Mouse (Mus musculus) MN1 (cell line): ENCODE data around the gene Supt5.

Experiments
- DNase-seq: peaks from one replicate; pipeline ENCODE4 v3.0.0-alpha.2; 2016; ENCODE audit warnings: low spot score

Supt5 gene

DNA sequence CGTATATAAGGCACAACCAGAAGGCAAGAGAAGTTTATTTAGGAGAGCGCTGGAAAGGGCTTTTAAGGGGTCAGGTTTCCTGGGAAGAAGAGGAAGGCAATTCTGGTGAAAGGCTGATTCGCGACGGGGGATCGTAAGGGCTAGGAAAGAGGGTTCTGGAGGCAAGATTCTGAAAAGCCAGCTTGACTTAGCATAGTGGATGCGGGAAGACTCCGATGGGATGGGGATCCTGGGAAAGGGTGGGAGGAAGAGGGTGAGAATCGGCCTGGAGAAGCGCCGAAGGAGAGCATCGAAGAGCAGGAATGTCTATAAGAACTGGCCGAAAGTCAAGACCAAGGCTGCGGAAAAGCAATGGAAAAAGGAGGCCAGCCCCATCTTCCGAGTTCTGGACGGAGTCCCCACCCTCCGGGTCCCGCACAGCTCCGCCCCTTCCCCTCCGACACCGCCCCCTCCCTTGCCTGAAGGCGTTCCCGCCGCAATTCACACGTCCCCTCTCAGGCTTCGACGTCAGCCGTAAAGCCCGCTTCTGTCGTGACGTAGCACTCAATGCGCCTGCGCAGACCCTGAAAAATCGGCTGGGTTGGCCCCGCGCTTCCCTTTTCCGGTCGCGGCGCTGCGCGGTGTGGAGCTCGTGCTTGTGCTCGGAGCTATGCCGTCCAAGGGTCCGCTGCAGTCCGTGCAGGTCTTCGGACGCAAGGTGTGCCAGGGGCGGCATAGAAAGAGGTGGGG lies 11.8 kb upstream of the Supt5 start, which contains the start of gene Rps16:
TSS of gene Rps16 (plus strand) at position 498 of the 729 bp plus-strand sequence.
- DNase-seq: peak; percentile 97

DNA sequence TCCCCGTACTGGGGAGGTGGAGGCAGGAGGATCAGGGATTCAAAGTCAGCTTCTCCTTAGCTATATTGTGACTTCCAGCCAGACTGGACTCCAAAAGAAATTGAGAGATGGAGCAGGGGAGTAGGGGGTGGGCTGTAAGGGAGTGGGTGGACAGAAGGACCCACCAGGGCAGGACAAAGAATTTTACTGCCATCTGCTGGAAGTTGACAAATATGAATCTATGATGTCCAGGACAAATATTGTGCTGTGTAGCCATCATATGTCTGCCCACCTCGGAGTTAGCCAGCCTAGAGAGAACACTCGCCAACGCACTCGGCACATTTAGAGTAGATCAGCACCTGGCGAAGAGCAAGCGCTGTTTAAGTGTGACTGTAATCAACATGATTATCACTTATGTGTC lies 10.1 kb upstream of the Supt5 start:
- DNase-seq: peak; percentile 33

DNA sequence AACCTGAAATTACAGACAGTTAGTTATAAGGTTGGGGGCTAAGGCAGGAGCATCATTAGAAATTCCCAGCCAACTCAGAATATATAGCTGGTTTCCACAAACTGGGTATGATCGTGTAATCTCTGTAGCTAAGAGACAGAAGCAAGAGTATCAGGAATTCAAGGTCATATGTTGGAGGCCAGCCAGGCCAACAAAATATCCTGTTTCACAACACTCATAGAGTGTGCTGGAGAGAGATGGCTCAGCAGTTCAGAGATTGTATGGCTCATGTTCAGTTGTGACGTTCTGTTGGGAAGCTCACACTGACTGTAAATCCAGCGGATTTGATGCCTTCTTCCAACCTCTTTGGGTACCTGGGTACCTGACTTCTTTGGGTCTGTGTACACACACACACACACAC lies 9.2 kb upstream of the Supt5 start:
- no peak for DNase-seq

DNA sequence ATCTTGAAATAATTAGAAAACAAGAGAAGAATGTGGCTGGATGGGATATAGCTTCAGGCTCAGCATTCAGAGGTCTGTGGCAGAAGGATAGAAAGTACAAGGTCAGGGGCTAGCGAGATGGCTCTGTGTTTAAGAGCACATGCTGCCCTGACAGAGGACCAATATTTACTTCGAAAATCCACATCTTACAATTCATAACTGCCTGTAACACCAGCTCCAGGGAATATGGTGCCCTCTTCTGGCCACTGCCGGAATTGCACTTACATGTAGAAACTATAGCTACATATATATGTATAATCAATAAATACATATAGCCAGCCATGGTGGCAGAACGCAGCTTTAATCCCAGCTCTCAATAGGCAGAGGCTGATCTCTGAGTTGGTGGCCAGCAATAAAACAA lies 6.1 kb upstream of the Supt5 start:
- DNase-seq: peak; percentile 63

DNA sequence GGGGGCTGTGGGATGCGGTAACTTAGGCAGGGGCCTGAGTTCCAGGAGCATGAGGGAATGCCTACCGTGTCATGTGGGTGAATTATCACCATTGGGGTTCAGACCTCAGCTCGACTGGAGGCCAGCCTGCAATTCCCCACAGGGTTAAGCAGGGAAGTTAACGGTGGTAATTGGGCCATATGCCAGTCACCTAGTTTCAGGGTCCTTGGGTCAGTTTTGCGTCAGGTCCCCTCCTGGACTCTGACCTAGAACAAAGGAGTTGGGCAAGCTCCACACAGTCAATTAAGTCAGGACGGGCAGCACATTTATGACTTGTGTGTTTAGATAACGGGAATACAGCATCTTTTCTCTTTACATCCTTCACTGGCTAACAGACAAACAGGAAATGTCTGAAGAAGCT lies 2.8 kb upstream of the Supt5 start:
- DNase-seq: no peak

DNA sequence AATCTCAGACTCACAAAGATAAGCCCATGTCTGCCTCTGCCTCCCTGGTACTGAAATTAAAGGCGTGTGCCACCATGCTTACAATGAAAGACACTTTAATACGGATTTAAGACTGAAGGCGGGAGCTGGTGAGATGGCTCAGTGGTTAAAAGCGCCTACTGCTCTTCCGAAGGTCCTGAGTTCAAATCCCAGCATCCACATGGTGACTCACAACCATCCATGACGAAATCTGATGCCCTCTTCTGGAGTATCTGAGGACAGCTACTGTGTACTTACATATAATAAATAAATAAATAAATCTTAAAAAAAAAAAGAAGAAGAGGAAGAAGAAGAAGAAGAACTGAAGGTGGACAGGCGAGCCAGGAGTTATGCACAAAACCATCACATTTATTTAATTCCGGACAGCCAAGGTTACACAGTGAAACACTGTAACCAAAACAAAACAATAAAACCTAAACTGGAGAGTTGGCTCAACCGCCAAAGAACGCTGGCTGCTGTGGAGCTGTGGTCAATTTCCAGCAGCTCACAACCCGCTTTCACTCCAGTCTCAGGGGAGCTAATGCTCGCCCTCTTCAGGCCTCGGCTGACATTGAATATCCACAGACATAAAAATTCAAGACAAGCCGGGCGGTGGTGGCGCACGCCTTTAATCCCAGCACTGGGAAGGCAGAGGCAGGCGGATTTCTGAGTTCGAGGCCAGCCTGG lies 819 bp upstream of the Supt5 start:
- DNase-seq: peak; percentile 52

DNA sequence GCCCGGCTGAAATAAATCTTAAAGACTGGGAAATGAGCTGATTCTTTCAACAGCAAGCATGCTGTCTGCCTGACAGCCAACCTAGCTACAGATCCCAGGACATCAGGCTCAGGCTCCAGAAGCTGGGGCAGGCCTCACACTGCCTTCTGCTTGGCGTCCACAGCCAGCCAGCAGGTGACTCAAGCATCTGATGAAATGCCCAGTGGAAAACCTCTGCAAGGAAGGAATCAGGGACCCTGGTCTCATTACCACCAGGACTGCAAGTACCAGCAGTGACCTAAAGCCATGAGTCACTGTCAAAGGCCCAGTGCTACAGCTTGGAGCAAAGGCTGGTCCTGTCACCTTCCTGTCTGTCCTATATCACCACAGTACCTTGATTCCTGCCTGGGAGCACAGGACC lies 3.1 kb downstream of the Supt5 start:
- peak; percentile 51 for DNase-seq

DNA sequence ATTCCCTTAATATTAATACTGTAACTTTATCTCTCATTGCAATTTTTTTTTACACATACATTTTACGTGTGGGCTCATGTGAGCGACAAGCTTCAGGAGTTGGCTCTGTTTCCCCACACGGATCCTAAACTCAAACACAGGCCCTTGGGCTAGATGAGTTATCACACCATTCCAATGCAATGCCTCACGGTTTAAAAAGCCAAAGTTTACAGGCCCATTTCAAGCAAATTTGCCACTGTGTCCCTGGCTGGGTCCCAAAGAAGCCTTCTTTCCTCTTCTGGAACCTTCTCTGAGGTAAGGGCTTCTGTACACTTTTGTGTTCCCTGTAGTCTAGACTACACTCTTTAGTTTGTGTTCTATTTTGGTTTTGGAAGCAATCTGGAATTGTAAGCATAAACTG lies 4.0 kb downstream of the Supt5 start:
- no peak for DNase-seq

DNA sequence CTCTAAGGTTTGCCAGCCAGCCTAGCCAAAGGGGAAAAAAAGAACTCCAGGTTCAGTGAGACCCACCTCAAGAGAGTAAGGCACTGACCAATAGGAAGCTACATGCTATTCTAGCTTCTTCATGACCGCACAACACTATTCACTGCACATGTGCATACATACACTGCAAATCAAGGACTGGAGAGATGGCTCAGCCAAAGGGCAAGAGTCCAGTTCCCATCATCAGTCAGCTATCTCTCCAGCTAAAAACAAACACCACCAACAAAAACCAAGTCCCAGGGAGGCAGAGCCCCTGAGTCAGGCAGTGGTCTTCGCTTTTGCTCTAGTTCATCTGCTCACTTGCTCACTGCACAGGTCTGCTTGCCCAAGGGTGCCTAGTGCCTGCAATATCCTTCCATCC lies 10.3 kb downstream of the Supt5 start:
- DNase-seq: no peak

DNA sequence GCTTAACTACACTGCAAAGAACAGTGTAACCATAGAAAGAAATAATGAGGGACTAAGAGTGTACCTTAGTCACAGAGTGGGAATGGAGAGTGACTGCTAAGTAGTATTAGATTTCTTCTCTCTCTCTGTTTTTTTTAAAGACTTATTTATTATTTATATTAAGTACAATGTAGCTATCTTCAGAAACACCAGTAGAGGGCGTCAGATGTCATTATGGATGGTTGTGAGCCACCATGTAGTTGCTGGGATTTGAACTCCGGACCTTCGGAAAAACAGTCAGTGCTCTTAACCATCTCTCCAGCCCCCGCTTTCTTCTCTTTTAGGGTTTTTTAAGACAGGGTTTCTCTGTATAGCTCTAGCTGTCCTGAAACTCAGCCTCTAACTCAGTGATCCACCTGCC lies 12.1 kb downstream of the Supt5 start:
- no peak for DNase-seq

DNA sequence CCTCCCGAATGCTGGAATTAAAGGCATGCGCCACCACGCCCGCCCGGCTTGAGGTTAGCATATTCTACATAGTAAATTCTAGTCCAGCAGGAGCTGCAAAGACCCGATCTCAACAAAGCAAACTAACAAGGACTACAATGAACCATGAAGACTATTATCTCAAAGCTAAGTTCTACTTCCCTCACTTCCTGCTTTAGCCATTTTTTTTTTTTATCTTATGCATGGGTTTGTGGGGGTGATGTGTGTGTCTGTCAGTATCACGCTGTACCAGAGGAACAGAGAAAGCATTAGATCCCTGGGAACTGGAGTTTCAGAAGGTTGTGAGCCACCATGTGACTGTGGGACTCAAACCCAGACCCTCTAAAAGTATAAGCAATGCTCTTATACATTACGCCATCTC lies 13.3 kb downstream of the Supt5 start:
- no peak for DNase-seq

DNA sequence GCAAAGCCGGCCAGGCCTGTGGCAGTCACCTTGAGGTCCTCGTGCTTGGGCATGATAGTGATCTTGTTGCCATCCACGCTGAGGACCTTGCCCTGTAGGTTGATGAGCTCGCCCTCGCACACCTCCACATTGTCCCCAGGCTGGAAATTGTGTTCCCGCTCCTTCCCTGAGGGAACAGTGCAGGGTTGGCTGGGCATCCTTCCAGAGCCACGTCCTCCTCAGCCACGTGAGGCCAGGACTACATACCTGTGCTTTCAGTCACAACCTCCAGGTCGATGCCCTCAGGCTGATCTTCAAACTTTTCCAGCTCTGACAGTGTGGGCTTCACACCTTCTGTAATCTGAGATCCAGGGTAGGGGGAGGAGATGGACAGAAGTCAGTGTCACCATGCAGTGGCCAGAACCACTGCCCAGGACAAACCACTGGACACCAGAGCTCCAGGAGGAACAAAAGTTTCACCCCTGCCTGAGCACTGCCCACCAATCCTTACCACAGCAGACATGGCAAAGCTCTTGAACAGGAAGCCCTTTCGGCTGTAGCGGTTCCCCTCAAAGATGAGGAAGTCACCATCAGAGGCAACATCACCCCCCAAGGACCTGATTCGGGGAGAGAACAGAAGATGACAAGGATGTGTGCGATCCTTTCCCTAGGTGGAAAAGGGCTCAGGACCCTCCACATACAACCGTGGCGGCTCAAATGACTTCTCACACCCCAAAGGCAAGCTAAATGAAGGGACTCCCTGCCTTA lies 16.4 kb downstream of the Supt5 start:
- no peak for DNase-seq

DNA sequence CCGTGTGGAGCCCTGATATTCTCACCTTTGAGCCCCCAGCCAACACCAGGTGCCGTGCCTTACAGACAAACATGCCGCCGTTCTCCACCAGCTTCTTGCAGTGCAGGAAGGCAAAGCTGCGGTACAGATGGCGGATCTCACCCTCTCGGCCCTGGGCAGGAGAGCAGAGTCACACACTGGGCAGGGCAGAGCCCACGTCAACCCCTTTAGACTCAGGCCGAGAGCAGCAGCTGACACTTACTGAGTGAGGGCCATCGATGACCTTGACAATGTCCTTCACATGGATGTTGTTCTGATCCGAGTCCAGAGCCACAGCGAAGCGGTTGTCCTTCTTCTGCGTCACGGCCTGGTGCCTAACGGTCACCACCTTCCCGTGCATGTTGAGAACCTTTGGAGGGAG lies 19.8 kb downstream of the Supt5 start:
- DNase-seq: no peak

DNA sequence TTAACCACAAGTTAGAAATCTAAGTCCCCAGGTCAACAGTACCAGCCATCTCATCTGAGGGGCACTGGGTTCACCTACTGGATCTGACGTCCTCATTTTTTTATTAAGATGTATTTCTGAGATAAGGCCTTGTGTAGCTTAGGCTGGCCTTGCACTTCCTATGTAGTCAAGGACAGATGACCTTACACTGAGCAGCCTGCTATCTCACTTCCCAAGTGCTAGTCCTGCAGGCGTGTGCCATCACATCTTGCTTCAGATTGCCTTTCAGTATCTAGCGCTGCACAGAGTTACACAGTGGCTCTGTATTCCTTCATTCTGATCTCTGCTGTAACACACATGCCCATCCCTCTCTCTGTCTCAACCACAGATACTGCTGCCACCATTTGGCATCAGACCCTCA lies 20.5 kb downstream of the Supt5 start:
- DNase-seq: no peak

DNA sequence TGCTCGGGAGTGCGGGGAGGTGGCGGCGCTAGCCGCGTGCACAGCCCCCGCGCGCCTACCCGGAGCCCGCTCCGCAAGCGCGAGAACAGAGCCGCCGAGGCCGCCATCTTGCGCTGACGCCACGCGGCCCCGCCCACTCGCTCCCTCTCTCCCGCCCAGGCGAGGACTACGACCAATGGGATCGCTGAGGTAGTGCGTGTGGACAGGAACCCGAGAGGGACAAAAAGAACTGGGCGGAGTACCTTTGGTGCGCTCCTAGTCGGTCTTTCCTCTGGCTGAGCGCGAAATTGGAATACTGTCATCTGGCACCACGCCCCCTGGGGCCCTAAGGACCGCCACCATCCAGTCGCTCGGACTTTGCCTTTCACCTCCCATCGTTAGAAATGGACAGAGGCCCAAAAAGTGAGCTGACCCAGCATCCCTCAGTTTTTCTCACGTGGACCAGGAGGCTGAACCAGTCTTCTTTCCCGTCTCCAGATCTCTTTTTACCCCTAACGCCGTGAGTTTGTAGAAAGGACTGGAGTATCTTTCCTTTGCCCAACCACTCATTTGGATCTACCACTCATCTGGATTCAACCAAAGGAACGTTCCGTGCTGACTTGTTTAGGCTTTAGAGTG lies 26.5 kb downstream of the Supt5 start, which contains the start of gene Timm50:
TSS of gene Timm50 (minus strand) at position 147 of the 618 bp plus-strand sequence.
- DNase-seq: peak; percentile 96

DNA sequence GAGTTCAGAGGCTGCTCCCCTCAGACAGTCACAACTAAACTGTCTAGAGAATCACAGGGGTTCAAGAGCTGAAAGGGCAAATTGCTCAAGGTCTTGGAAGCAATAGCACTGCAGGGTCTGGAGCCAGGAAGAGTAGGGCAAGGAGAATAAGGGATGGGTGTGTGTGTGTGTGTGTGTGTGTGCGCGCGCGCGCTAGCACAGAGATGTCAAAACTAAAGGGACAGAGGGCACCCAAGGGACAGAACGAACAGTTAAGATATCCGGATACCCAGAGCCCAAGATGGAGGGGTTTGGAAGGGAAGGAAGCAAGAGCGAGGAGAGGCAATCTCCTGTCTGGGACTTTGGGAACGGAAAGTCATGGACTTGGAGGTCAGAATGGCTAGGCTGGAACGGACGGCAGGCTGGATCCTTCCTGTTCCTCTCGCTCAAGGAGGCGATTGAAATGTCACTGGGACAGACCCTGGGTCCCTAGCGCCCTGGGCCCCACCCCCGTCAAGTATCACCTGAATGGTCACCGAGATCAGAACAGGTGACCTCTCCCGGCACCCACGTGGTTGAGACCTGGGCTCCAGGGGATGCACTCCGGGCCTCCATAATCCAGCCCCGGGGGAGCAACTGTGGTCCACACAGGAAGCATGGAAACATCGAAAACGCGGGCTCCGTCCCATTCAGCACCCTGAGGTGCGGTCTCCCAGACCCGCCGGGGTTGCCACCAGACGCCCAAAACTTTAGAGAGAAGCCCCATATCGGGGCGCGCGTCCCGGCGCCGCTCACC lies 27.2 kb downstream of the Supt5 start:
- DNase-seq: peak; percentile 26

DNA sequence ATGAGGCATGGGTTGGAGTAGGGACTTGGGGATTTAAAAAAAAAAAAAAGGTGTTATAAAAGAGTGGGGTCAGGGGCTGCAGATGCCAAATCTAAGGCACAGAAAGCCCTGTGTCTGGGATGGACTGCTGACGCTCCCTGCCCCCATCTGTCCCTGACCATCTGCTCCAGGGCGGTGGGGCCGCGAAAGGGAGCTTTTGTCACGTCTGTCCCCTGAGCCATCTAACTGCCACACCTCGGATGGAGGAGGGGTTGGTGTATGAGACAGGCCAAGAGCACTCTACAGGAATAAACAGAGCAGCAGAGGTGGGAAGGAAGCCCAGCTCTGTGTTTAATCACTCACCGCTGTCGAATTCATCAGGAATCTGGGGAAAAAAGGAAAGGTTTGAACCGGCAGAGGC lies 28.8 kb downstream of the Supt5 start:
- DNase-seq: peak; percentile 20

DNA sequence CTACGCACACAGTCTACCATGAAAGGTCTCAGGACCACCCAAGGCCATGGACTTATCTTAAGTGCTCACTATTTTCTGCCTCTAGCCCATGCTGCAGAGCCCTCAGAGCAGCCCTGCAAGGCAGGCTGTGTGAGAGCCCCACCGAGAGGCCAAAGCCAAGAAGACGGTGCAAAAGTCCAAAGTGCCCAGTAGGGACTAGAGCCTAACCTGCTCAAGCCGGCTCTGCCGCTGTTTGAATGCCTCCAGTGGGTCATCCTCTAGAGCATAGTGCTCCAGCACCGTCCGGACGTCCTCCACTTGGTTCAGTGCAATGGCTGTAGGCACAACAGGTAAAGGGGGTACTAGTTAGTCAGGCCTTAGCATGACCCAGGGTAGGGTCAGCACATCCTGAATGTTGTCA lies 32.3 kb downstream of the Supt5 start:
- no peak for DNase-seq

DNA sequence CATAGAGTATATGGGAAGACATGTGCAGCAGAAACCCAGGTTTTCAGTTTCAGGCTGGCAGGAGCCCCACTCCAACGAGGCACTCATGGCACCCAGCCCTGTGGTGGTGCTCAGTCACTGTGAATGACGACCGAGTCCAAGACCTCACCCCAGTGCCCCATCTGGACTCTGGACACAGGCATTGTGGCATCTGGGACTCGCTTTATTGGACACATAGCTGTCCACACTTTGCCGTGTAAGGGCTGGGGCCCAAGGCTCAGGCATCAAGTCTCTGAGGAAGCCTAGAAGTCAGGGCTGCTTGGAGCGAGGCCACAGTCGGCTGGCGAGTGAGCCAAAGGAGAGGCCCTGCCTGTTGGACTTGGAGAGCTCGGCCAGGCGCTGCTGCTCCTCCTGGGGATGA lies 32.9 kb downstream of the Supt5 start:
- no peak for DNase-seq

DNA sequence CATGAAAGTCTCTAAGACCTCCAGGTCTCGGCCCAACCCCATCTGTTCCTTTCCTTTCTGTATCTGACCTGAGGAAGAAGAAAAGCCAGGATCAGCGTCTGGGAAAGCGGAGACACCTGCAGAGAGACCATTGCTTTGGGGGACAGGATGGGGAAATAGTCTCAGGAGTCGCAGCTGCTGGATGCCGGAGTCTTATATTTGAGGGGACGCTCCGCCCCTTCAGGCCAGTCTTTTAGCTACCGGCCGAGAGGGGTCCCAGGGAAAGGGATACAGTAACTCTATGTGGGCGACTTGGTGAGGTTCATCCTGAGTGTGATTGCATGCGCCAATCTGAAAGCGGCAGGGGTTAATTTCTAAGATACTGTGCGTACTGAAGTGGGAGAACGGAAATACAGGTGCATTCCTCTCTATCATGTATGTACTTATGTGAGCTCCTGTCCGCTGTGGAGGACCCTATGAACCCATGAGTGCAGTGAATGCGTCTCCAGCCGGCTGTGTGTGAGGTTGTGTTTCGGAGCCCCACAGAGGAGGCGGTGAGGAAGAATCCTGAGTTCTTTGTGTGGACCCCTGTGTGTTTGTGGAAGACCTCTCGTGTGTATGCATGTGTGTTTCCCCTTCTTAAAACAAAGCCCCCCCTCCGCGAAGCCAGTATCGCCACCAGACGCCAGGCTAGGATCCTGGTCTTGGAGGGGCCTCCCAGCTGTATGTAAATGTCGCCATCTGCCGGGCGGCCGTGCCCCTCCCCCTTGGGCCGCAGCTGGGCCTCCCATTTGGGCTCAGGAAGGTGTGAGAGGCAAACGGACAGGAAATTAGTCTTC lies 36.7 kb downstream of the Supt5 start, which contains the start of gene Dll3:
TSS of gene Dll3 (minus strand) at position 623 of the 818 bp plus-strand sequence.
- DNase-seq: peak; percentile 56
